Mouse (Mus musculus) kidney, embryonic 15.5 days (tissue): ENCODE measurements at regions not wholly inside any gene's neighbourhood (a gene's known extent, or its start where the extent isn't known, plus 50 kb on each side); places are given as distances from the start of the nearest gene placed in this dataset.
A peak's percentile ranks its signal among the peaks of the same experiment; 100 is the strongest.

Experiments used
- ATAC-seq: fragments of 200-750 bp; cut with Nextera tagmentation; replicated peaks from 2 replicates; pipeline ENCODE4 v1.8.0; 2017; ENCODE audit warnings: moderate TSS enrichment; ENCODE audit not compliant: low FRiP score
- H3K27ac ChIP-seq: fragments of 300-500 bp; sonication (generic); 2 replicates; pipeline ENCODE4 v1.5.1; 2015; ENCODE audit warnings: mild to moderate bottlenecking, inconsistent platforms
- H3K27me3 ChIP-seq: fragments of 300-500 bp; sonication (generic); 2 replicates; pipeline ENCODE4 v1.6.1; 2015; ENCODE audit warnings: inconsistent platforms
- H3K36me3 ChIP-seq: fragments of 300-500 bp; sonication (generic); 2 replicates; pipeline ENCODE4 v1.6.1; 2015; ENCODE audit warnings: inconsistent platforms
- H3K4me1 ChIP-seq: fragments of 300-500 bp; sonication (generic); 2 replicates; pipeline ENCODE4 v1.6.1; 2015; ENCODE audit warnings: inconsistent platforms
- H3K4me2 ChIP-seq: fragments of 300-500 bp; sonication (generic); 2 replicates; pipeline ENCODE4 v1.6.1; 2015; ENCODE audit warnings: moderate library complexity, mild to moderate bottlenecking, inconsistent platforms
- H3K4me3 ChIP-seq: fragments of 300-500 bp; sonication (generic); replicated peaks from 2 replicates; pipeline ENCODE4 v1.5.1; 2015; ENCODE audit warnings: mild to moderate bottlenecking, inconsistent platforms
- H3K9ac ChIP-seq: fragments of 300-500 bp; sonication (generic); 2 replicates; pipeline ENCODE4 v1.6.1; 2015; ENCODE audit warnings: mild to moderate bottlenecking, inconsistent platforms
- H3K9me3 ChIP-seq: fragments of 300-500 bp; sonication (generic); replicated peaks from 2 replicates; pipeline ENCODE4 v1.6.1; 2016; ENCODE audit warnings: inconsistent platforms
- WGBS: fragments of 180-500 bp; shearing (Covaris S2); methylation state at CpG from one replicate; pipeline ENCODE4 v1.1.7; 2015; ENCODE audit warnings: mixed read lengths; 5-methylcytosine and 5-hydroxymethylcytosine counted together

GRCm38 (mm10) chr12:95239158-95239779 is 452.8 kb upstream of the Flrt2 start:
- H3K27me3 ChIP-seq: no peaks in the 10 kb centered on the region
- ATAC-seq: no peak
- no peaks in the 10 kb centered on the region for H3K9me3 ChIP-seq
- H3K27ac ChIP-seq: no peak overlapping the region
- no peak overlapping the region for H3K9ac ChIP-seq
- no peaks in the 10 kb centered on the region for H3K36me3 ChIP-seq
- no peaks in the 10 kb centered on the region for H3K4me1 ChIP-seq
- H3K4me3 ChIP-seq: no peak overlapping the region
- 28% methylated on average over 3 of the region's 3 CpGs for WGBS
- H3K4me2 ChIP-seq: no peak overlapping the region

- WGBS: 60% methylated on average over 3 of the region's 3 CpGs
- Histone ChIP-seq H3K4me2 (no peak overlapping the region), H3K9ac (no peak overlapping the region), H3K4me3 (no peak overlapping the region), H3K9me3 (no peaks in the 10 kb centered on the region), H3K27ac (no peak overlapping the region), H3K4me1 (no peaks in the 10 kb centered on the region), H3K36me3 (no peaks in the 10 kb centered on the region), H3K27me3 (no peaks in the 10 kb centered on the region)
- no peak for ATAC-seq
Observed at GRCm38 (mm10) chr12:95267187-95267586, 424.8 kb upstream of the Flrt2 start.

GRCm38 (mm10) chr12:95305386-95305785 is 386.6 kb upstream of the Flrt2 start:
- Histone ChIP-seq H3K27me3 (no peaks in the 10 kb centered on the region), H3K36me3 (no peaks in the 10 kb centered on the region), H3K4me2 (no peak overlapping the region), H3K4me1 (no peaks in the 10 kb centered on the region), H3K27ac (no peak overlapping the region), H3K4me3 (no peak overlapping the region), H3K9me3 (no peaks in the 10 kb centered on the region), H3K9ac (no peak overlapping the region)
- 89% methylated on average over 2 of the region's 2 CpGs for WGBS
- ATAC-seq: no peak

GRCm38 (mm10) chr12:95315151-95315750 is 376.8 kb upstream of the Flrt2 start:
- H3K9ac ChIP-seq: no peak overlapping the region
- 90% methylated on average over 2 of the region's 2 CpGs for WGBS
- H3K4me3 ChIP-seq: no peak overlapping the region
- ATAC-seq: no peak
- H3K4me1 ChIP-seq: no peaks in the 10 kb centered on the region
- no peaks in the 10 kb centered on the region for H3K27me3 ChIP-seq
- no peak overlapping the region for H3K4me2 ChIP-seq
- no peaks in the 10 kb centered on the region for H3K9me3 ChIP-seq
- no peaks in the 10 kb centered on the region for H3K36me3 ChIP-seq
- no peak overlapping the region for H3K27ac ChIP-seq

GRCm38 (mm10) chr12:95316820-95317219 is 375.2 kb upstream of the Flrt2 start:
- Histone ChIP-seq H3K4me1 (no peaks in the 10 kb centered on the region), H3K36me3 (no peaks in the 10 kb centered on the region), H3K9me3 (no peaks in the 10 kb centered on the region), H3K4me3 (no peak overlapping the region), H3K27ac (no peak overlapping the region), H3K4me2 (no peak overlapping the region), H3K9ac (no peak overlapping the region), H3K27me3 (no peaks in the 10 kb centered on the region)
- 68% methylated on average over 1 of the region's 1 CpGs for WGBS
- ATAC-seq: no peak

- H3K4me1 ChIP-seq: no peaks in the 10 kb centered on the region
- no peaks in the 10 kb centered on the region for H3K36me3 ChIP-seq
- no peaks in the 10 kb centered on the region for H3K27me3 ChIP-seq
- no peak overlapping the region for H3K4me3 ChIP-seq
- ATAC-seq: no peak
- no peak overlapping the region for H3K4me2 ChIP-seq
- WGBS: 72% methylated on average over 3 of the region's 3 CpGs
- H3K9me3 ChIP-seq: no peaks in the 10 kb centered on the region
- no peak overlapping the region for H3K27ac ChIP-seq
- no peak overlapping the region for H3K9ac ChIP-seq
Observed at GRCm38 (mm10) chr12:95321693-95322092, 370.3 kb upstream of the Flrt2 start.

GRCm38 (mm10) chr12:95329666-95330065 is 362.4 kb upstream of the Flrt2 start:
- H3K9ac ChIP-seq: no peak overlapping the region
- no peaks in the 10 kb centered on the region for H3K9me3 ChIP-seq
- H3K4me1 ChIP-seq: no peaks in the 10 kb centered on the region
- no peak overlapping the region for H3K4me3 ChIP-seq
- 64% methylated on average over 1 of the region's 1 CpGs for WGBS
- H3K36me3 ChIP-seq: no peaks in the 10 kb centered on the region
- no peak for ATAC-seq
- H3K27ac ChIP-seq: no peak overlapping the region
- no peaks in the 10 kb centered on the region for H3K27me3 ChIP-seq
- no peak overlapping the region for H3K4me2 ChIP-seq

- Histone ChIP-seq H3K27me3 (no peaks in the 10 kb centered on the region), H3K9me3 (no peaks in the 10 kb centered on the region), H3K4me3 (no peak overlapping the region), H3K27ac (no peak overlapping the region), H3K9ac (no peak overlapping the region), H3K36me3 (no peaks in the 10 kb centered on the region), H3K4me1 (no peaks in the 10 kb centered on the region), H3K4me2 (no peak overlapping the region)
- no peak for ATAC-seq
- 83% methylated on average over 5 of the region's 5 CpGs for WGBS
Observed at GRCm38 (mm10) chr12:95347786-95348185, 344.2 kb upstream of the Flrt2 start.

- WGBS: 53% methylated on average over 6 of the region's 6 CpGs
Observed at GRCm38 (mm10) chr12:95355151-95355550, 336.9 kb upstream of the Flrt2 start.

GRCm38 (mm10) chr12:95384248-95384964 is 307.6 kb upstream of the Flrt2 start:
- Histone ChIP-seq H3K36me3 (no peaks in the 10 kb centered on the region), H3K27me3 (no peaks in the 10 kb centered on the region), H3K9me3 (no peaks in the 10 kb centered on the region), H3K4me1 (no peaks in the 10 kb centered on the region), H3K4me3 (no peak overlapping the region), H3K4me2 (no peak overlapping the region), H3K9ac (no peak overlapping the region), H3K27ac (no peak overlapping the region)
- WGBS: 25% methylated on average over 3 of the region's 3 CpGs
- ATAC-seq: peak; percentile 56; the same call in 1 of the 2 replicates

More at GRCm38 (mm10) chr12:95355151-95355550, 336.9 kb upstream of the Flrt2 start:
- Histone ChIP-seq H3K27ac (no peak overlapping the region), H3K4me2 (no peak overlapping the region), H3K9ac (no peak overlapping the region), H3K36me3 (no peaks in the 10 kb centered on the region), H3K4me3 (no peak overlapping the region), H3K9me3 (no peaks in the 10 kb centered on the region), H3K4me1 (no peaks in the 10 kb centered on the region), H3K27me3 (no peaks in the 10 kb centered on the region)
- ATAC-seq: no peak

- Histone ChIP-seq H3K27me3 (no peaks in the 10 kb centered on the region), H3K36me3 (no peaks in the 10 kb centered on the region), H3K9ac (no peak overlapping the region), H3K9me3 (no peaks in the 10 kb centered on the region), H3K4me3 (no peak overlapping the region), H3K4me2 (no peak overlapping the region), H3K27ac (no peak overlapping the region), H3K4me1 (no peaks in the 10 kb centered on the region)
- WGBS: 60% methylated on average over 3 of the region's 3 CpGs
- ATAC-seq: no peak
Observed at GRCm38 (mm10) chr12:95385688-95386087, 306.3 kb upstream of the Flrt2 start.

- Histone ChIP-seq H3K36me3 (no peaks in the 10 kb centered on the region), H3K27me3 (no peaks in the 10 kb centered on the region), H3K4me2 (no peak overlapping the region), H3K27ac (no peak overlapping the region), H3K9ac (no peak overlapping the region), H3K9me3 (no peaks in the 10 kb centered on the region), H3K4me1 (no peaks in the 10 kb centered on the region), H3K4me3 (no peak overlapping the region)
- WGBS: 85% methylated on average over 2 of the region's 2 CpGs
- ATAC-seq: no peak
Observed at GRCm38 (mm10) chr12:95388185-95388584, 303.8 kb upstream of the Flrt2 start.
